Mouse (Mus musculus): ENCODE measurements around the gene Rnf157. TPM values are rescaled to one million over a fixed set of nuclear protein-coding genes. Genes with fewer than 3 reads are reported as not detected.

The Rnf157 gene
- 25.7 and 31.3 TPM in 2 replicates for polyA plus RNA-seq (2015; fragmentation: Nextera tagmentation; extraction: Ambion mirVana)

GRCm38 (mm10) chr11:116412904-116413630 lies at the start of gene Rnf157:
Gene Rnf157 (minus strand): TSS chr11:116413032.
- peak within 1 kb of the TSS; percentile 69 for H3K4me3 ChIP-seq (replicated peaks)
- peak within 1 kb of the TSS; percentile 95 for H3K4me2 ChIP-seq (replicated peaks)
- WGBS, result 1% methylated on average over 69 of the region's 82 CpGs
- ATAC-seq, result peak; percentile 96
- H3K9ac ChIP-seq (replicated peaks), result peak within 1 kb of the TSS; percentile 97
- H3K27me3 ChIP-seq, result no peaks in the 10 kb centered on the region
- no peaks in the 10 kb centered on the region for H3K9me3 ChIP-seq
- H3K36me3 ChIP-seq, result no peaks in the 10 kb centered on the region
- H3K27ac ChIP-seq, result peak within 1 kb of the TSS; percentile 94
- H3K4me1 ChIP-seq (replicated peaks), result peaks cover 23% of the 10 kb centered on the region

- ATAC-seq, result no peak
- no peak overlapping the region for H3K27ac ChIP-seq
- no peaks in the 10 kb centered on the region for H3K36me3 ChIP-seq
- H3K9me3 ChIP-seq, result no peaks in the 10 kb centered on the region
- 51% methylated on average over 4 of the region's 4 CpGs for WGBS
- H3K4me3 ChIP-seq (replicated peaks), result no peak overlapping the region
- H3K27me3 ChIP-seq, result no peaks in the 10 kb centered on the region
- H3K4me1 ChIP-seq (replicated peaks), result 0 out of 2 replicates have a peak, but pooled peaks cover 3% of the 10 kb centered on the region
- no peak overlapping the region for H3K9ac ChIP-seq (replicated peaks)
- H3K4me2 ChIP-seq (replicated peaks), result no peak overlapping the region
Observed at GRCm38 (mm10) chr11:116459786-116460185, 47.0 kb upstream of the Rnf157 start.

- H3K4me1 ChIP-seq (replicated peaks), result no peaks in the 10 kb centered on the region
- H3K9me3 ChIP-seq, result no peaks in the 10 kb centered on the region
- ATAC-seq, result no peak
- no peak overlapping the region for H3K27ac ChIP-seq
- 89% methylated on average over 8 of the region's 8 CpGs for WGBS
- H3K27me3 ChIP-seq, result no peaks in the 10 kb centered on the region
- no peak overlapping the region for H3K4me2 ChIP-seq (replicated peaks)
- H3K9ac ChIP-seq (replicated peaks), result no peak overlapping the region
- H3K36me3 ChIP-seq, result no peaks in the 10 kb centered on the region
- no peak overlapping the region for H3K4me3 ChIP-seq (replicated peaks)
Observed at GRCm38 (mm10) chr11:116456234-116456633, 43.4 kb upstream of the Rnf157 start.

GRCm38 (mm10) chr11:116453889-116454288 lies 41.1 kb upstream of the Rnf157 start:
- Histone ChIP-seq H3K9me3 (no peaks in the 10 kb centered on the region), H3K4me3 (replicated peaks) (no peak overlapping the region), H3K27ac (no peak overlapping the region), H3K27me3 (no peaks in the 10 kb centered on the region), H3K4me2 (replicated peaks) (no peak overlapping the region), H3K9ac (replicated peaks) (no peak overlapping the region), H3K4me1 (replicated peaks) (no peaks in the 10 kb centered on the region), H3K36me3 (no peaks in the 10 kb centered on the region)
- ATAC-seq, result no peak
- WGBS, result 95% methylated on average over 10 of the region's 10 CpGs

- ATAC-seq, result no peak
Observed at GRCm38 (mm10) chr11:116449341-116449740, 36.5 kb upstream of the Rnf157 start.

GRCm38 (mm10) chr11:116447822-116448221 lies 35.0 kb upstream of the Rnf157 start:
- Histone ChIP-seq H3K9me3 (no peaks in the 10 kb centered on the region), H3K4me1 (replicated peaks) (peaks cover 15% of the 10 kb centered on the region), H3K27me3 (peaks cover 20% of the 10 kb centered on the region), H3K27ac (no peak overlapping the region), H3K36me3 (no peaks in the 10 kb centered on the region), H3K9ac (replicated peaks) (no peak overlapping the region), H3K4me2 (replicated peaks) (no peak overlapping the region), H3K4me3 (replicated peaks) (no peak overlapping the region)
- WGBS, result 75% methylated on average over 5 of the region's 5 CpGs
- no peak for ATAC-seq

More at GRCm38 (mm10) chr11:116449341-116449740, 36.5 kb upstream of the Rnf157 start:
- 93% methylated on average over 3 of the region's 3 CpGs for WGBS
- Histone ChIP-seq H3K36me3 (no peaks in the 10 kb centered on the region), H3K27me3 (peaks cover 20% of the 10 kb centered on the region), H3K9me3 (no peaks in the 10 kb centered on the region), H3K27ac (no peak overlapping the region), H3K4me1 (replicated peaks) (peaks cover 8% of the 10 kb centered on the region), H3K4me2 (replicated peaks) (no peak overlapping the region), H3K4me3 (replicated peaks) (no peak overlapping the region), H3K9ac (replicated peaks) (no peak overlapping the region)

- peak; percentile 43 for ATAC-seq
- H3K9ac ChIP-seq (replicated peaks), result peak overlapping the region; percentile 45; the same call in 1 of the 2 replicates
Observed at GRCm38 (mm10) chr11:116446308-116446887, 33.6 kb upstream of the Rnf157 start.

GRCm38 (mm10) chr11:116445596-116446307 lies 32.9 kb upstream of the Rnf157 start:
- no peak overlapping the region for H3K27ac ChIP-seq
- H3K27me3 ChIP-seq, result peaks cover 20% of the 10 kb centered on the region
- peak overlapping the region; percentile 45; the same call in 1 of the 2 replicates for H3K9ac ChIP-seq (replicated peaks)
- H3K36me3 ChIP-seq, result no peaks in the 10 kb centered on the region
- WGBS, result 37% methylated on average over 16 of the region's 16 CpGs
- ATAC-seq, result peak; percentile 63
- H3K4me1 ChIP-seq (replicated peaks), result peaks cover 19% of the 10 kb centered on the region
- no peak overlapping the region for H3K4me3 ChIP-seq (replicated peaks)
- H3K9me3 ChIP-seq, result no peaks in the 10 kb centered on the region
- H3K4me2 ChIP-seq (replicated peaks), result no peak overlapping the region

More at GRCm38 (mm10) chr11:116446308-116446887, 33.6 kb upstream of the Rnf157 start:
- Histone ChIP-seq H3K4me3 (replicated peaks) (no peak overlapping the region), H3K36me3 (no peaks in the 10 kb centered on the region), H3K27me3 (peaks cover 20% of the 10 kb centered on the region), H3K9me3 (no peaks in the 10 kb centered on the region), H3K4me2 (replicated peaks) (no peak overlapping the region), H3K27ac (no peak overlapping the region), H3K4me1 (replicated peaks) (peaks cover 19% of the 10 kb centered on the region)
- WGBS, result 18% methylated on average over 18 of the region's 19 CpGs

GRCm38 (mm10) chr11:116443935-116444334 lies 31.1 kb upstream of the Rnf157 start:
- Histone ChIP-seq H3K9me3 (no peaks in the 10 kb centered on the region), H3K4me2 (replicated peaks) (no peak overlapping the region), H3K4me1 (replicated peaks) (peaks cover 22% of the 10 kb centered on the region), H3K27ac (0 out of 2 replicates have a peak overlapping the region, but pooled peaks have one; percentile 19), H3K9ac (replicated peaks) (no peak overlapping the region), H3K27me3 (peaks cover 20% of the 10 kb centered on the region), H3K36me3 (peaks cover 9% of the 10 kb centered on the region), H3K4me3 (replicated peaks) (no peak overlapping the region)
- 90% methylated on average over 6 of the region's 6 CpGs for WGBS
- ATAC-seq, result no peak

GRCm38 (mm10) chr11:116443311-116443710 lies 30.5 kb upstream of the Rnf157 start:
- 91% methylated on average over 6 of the region's 6 CpGs for WGBS
- H3K27ac ChIP-seq, result 0 out of 2 replicates have a peak overlapping the region, but pooled peaks have one; percentile 19
- no peak overlapping the region for H3K4me2 ChIP-seq (replicated peaks)
- H3K9me3 ChIP-seq, result no peaks in the 10 kb centered on the region
- H3K27me3 ChIP-seq, result peaks cover 19% of the 10 kb centered on the region
- no peak overlapping the region for H3K4me3 ChIP-seq (replicated peaks)
- ATAC-seq, result no peak
- no peak overlapping the region for H3K9ac ChIP-seq (replicated peaks)
- H3K36me3 ChIP-seq, result peaks cover 11% of the 10 kb centered on the region
- peaks cover 22% of the 10 kb centered on the region for H3K4me1 ChIP-seq (replicated peaks)

- peaks cover 16% of the 10 kb centered on the region for H3K27me3 ChIP-seq
- no peak overlapping the region for H3K4me3 ChIP-seq (replicated peaks)
- H3K9me3 ChIP-seq, result no peaks in the 10 kb centered on the region
- no peak overlapping the region for H3K27ac ChIP-seq
- no peak overlapping the region for H3K9ac ChIP-seq (replicated peaks)
- no peak overlapping the region for H3K4me2 ChIP-seq (replicated peaks)
- WGBS, result 77% methylated on average over 6 of the region's 6 CpGs
- H3K36me3 ChIP-seq, result peaks cover 11% of the 10 kb centered on the region
- peaks cover 22% of the 10 kb centered on the region for H3K4me1 ChIP-seq (replicated peaks)
- ATAC-seq, result no peak
Observed at GRCm38 (mm10) chr11:116442867-116443177, 30.0 kb upstream of the Rnf157 start.
